ENCODE assay signal across 2 mouse cellular contexts in genomic region chr1:66931611-66932010, GRCm38 (mm10). TPM values are rescaled to one million over a fixed set of nuclear protein-coding genes. Genes with fewer than 3 reads are reported as not detected.
"Had no signal": no experiment of that assay in that cellular context is flagged by ENCODE, and none has a peak within 500 bp of the region (broad histone marks: within the 10 kb centered on the region; RNA-seq: fewer than 3 reads in every experiment).

No protein-coding gene starts in this region.

RNA-seq across cellular contexts. Expression of gene Myl1, which starts 13.6 kb away (rescaled TPM):
- total RNA-seq: granulocyte monocyte progenitor cell, adult 5-6 weeks had no signal
- polyA plus RNA-seq: inflammation-experienced regulatory T-cells, adult 6 months had no signal
